Mouse (Mus musculus): Measurements from ENCODE around the gene Rxra.

Rxra gene

DNA sequence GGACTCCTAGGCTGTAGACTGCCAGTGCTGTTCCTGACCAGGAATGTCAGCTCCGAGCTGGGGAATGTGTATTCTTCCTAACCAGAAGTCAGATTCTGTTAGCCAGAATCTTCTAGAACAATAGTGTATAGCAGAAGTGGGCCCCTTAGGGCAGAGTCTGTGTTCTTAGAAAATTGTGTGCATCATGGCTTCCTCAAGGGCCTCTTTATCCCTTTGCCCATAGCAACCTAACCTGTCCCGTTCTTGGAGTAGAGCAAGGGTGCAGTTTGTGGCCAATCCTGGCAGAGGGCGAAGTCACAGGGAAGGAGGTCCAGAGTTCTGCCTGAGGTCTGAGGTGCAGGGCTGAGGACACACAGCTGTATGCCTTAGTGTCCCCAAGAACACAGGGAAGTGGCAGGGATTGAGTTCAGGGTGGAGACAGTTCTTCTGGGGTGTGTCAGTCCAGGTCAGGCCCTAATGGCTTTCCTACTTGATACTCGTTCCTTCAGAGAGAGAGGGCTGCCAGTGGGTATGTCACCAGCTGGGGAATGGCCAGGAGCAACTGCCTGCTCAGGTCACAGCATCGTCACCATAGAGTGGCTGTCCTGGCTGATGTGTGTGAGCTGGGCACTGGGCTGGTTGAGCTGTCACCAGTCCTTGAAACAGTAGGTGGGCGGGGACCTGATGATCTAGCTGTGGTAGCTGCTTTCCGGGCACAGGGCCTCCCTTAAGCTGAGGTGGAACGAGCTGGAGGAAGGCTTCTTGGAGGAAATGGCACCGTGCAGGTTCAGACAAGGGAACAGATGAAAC, 27.8 kb downstream of the Rxra start:
- no peak for DNase-seq (ENCODE audit: low read depth, low spot score)

DNA sequence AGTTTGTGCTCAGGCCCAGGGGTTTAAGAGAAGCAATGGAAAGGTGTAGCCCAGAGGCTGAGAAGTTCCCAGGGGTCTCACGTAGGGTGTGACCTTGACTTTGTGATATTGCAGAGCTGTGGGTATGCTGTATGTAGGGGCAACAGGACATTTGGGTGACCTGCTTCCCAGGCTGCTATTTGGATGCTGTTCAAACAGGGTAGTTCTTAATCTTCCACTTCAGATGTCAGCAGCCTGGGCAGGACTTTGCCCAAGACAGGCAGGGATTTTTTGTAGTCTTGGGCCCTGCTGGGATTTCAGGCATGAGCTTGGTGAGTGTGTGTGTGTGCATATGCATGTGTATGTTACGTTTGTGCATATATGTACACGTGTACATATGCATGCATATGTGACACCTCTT, 28.4 kb downstream of the Rxra start:
- no peak for DNase-seq (ENCODE audit: low read depth, low spot score)
- Histone ChIP-seq H3K27me3 (ENCODE audit: control insufficient read depth, insufficient read depth, low read length, poor library complexity, severe bottlenecking) (no peaks in the 10 kb centered on the region), H3K36me3 (ENCODE audit: control insufficient read depth, insufficient read depth, low read length, poor library complexity, severe bottlenecking) (no peaks in the 10 kb centered on the region)

More for the DNA sequence above, 27.8 kb downstream of the Rxra start:
- no peaks in the 10 kb centered on the region for H3K27me3 ChIP-seq (ENCODE audit: control insufficient read depth, insufficient read depth, low read length, poor library complexity, severe bottlenecking)
- H3K36me3 ChIP-seq (ENCODE audit: control insufficient read depth, insufficient read depth, low read length, poor library complexity, severe bottlenecking) = no peaks in the 10 kb centered on the region

- no peaks in the 10 kb centered on the region for H3K27me3 ChIP-seq (ENCODE audit: control insufficient read depth, insufficient read depth, low read length, poor library complexity, severe bottlenecking)
- no peaks in the 10 kb centered on the region for H3K36me3 ChIP-seq (ENCODE audit: control insufficient read depth, insufficient read depth, low read length, poor library complexity, severe bottlenecking)
- DNase-seq (ENCODE audit: low read depth, low spot score) = no peak
Measured at GRCm38 (mm10) chr2:27710871-27711382, 34.7 kb downstream of the Rxra start.

DNA sequence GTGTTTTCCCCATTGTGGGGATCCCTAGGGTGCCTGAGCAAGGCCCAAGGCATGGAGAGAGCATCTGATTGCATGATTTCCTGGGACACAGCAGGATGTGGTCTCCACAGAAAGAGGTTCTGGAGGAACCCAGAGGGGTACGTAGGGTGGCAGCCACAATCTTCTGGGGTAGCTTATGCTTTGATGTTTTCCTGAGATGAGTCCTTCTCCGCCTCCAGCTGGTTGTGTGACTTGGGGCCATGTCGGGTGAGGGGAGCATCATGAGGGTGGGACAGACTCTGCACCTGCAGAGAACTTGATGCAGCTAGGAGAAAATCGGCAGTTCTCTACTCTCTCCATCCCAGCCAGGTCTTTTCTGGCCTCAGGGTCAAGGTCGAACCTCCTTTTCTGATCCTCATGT, 36.4 kb downstream of the Rxra start:
- Histone ChIP-seq H3K36me3 (ENCODE audit: control insufficient read depth, insufficient read depth, low read length, poor library complexity, severe bottlenecking) (no peaks in the 10 kb centered on the region), H3K27me3 (ENCODE audit: control insufficient read depth, insufficient read depth, low read length, poor library complexity, severe bottlenecking) (no peaks in the 10 kb centered on the region)
- no peak for DNase-seq (ENCODE audit: low read depth, low spot score)

DNA sequence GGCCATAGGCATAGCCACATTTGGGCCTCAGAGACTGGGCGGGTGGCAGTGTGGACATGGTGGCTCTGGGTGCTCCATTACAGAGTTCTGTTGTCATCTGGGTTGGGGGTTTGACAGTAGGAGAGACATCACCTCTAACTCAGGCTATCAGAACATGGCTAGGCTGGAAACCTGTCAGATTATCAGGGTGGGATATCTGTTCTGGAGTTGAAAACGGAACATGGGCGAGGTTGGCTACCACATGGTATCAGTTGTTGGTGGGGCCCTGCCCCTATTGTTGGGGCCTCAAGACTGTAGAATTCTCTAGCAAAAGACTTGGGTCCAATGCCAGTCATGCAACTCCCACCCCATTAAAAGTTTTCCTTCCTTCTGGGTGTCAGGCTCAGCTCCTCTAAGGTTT, 37.1 kb downstream of the Rxra start:
- Histone ChIP-seq H3K36me3 (ENCODE audit: control insufficient read depth, insufficient read depth, low read length, poor library complexity, severe bottlenecking) (no peaks in the 10 kb centered on the region), H3K27me3 (ENCODE audit: control insufficient read depth, insufficient read depth, low read length, poor library complexity, severe bottlenecking) (no peaks in the 10 kb centered on the region)
- no peak for DNase-seq (ENCODE audit: low read depth, low spot score)

GRCm38 (mm10) chr2:27714131-27714530, 37.9 kb downstream of the Rxra start:
- DNase-seq (ENCODE audit: low read depth, low spot score) = no peak
- no peaks in the 10 kb centered on the region for H3K36me3 ChIP-seq (ENCODE audit: control insufficient read depth, insufficient read depth, low read length, poor library complexity, severe bottlenecking)
- no peaks in the 10 kb centered on the region for H3K27me3 ChIP-seq (ENCODE audit: control insufficient read depth, insufficient read depth, low read length, poor library complexity, severe bottlenecking)

- no peak for DNase-seq (ENCODE audit: low read depth, low spot score)
- Histone ChIP-seq H3K27me3 (ENCODE audit: control insufficient read depth, insufficient read depth, low read length, poor library complexity, severe bottlenecking) (no peaks in the 10 kb centered on the region), H3K36me3 (ENCODE audit: control insufficient read depth, insufficient read depth, low read length, poor library complexity, severe bottlenecking) (no peaks in the 10 kb centered on the region)
Measured at GRCm38 (mm10) chr2:27715221-27715620, 39.0 kb downstream of the Rxra start.

GRCm38 (mm10) chr2:27716339-27716738, 40.1 kb downstream of the Rxra start:
- DNase-seq (ENCODE audit: low read depth, low spot score) = no peak
- no peaks in the 10 kb centered on the region for H3K36me3 ChIP-seq (ENCODE audit: control insufficient read depth, insufficient read depth, low read length, poor library complexity, severe bottlenecking)
- no peaks in the 10 kb centered on the region for H3K27me3 ChIP-seq (ENCODE audit: control insufficient read depth, insufficient read depth, low read length, poor library complexity, severe bottlenecking)

- Histone ChIP-seq H3K27me3 (ENCODE audit: control insufficient read depth, insufficient read depth, low read length, poor library complexity, severe bottlenecking) (no peaks in the 10 kb centered on the region), H3K36me3 (ENCODE audit: control insufficient read depth, insufficient read depth, low read length, poor library complexity, severe bottlenecking) (no peaks in the 10 kb centered on the region)
- DNase-seq (ENCODE audit: low read depth, low spot score) = no peak
Measured at GRCm38 (mm10) chr2:27718191-27718590, 42.0 kb downstream of the Rxra start.

GRCm38 (mm10) chr2:27719601-27720000, 43.4 kb downstream of the Rxra start:
- Histone ChIP-seq H3K27me3 (ENCODE audit: control insufficient read depth, insufficient read depth, low read length, poor library complexity, severe bottlenecking) (no peaks in the 10 kb centered on the region), H3K36me3 (ENCODE audit: control insufficient read depth, insufficient read depth, low read length, poor library complexity, severe bottlenecking) (no peaks in the 10 kb centered on the region)
- DNase-seq (ENCODE audit: low read depth, low spot score) = no peak

- no peak for DNase-seq (ENCODE audit: low read depth, low spot score)
- Histone ChIP-seq H3K36me3 (ENCODE audit: control insufficient read depth, insufficient read depth, low read length, poor library complexity, severe bottlenecking) (no peaks in the 10 kb centered on the region), H3K27me3 (ENCODE audit: control insufficient read depth, insufficient read depth, low read length, poor library complexity, severe bottlenecking) (no peaks in the 10 kb centered on the region)
Measured at GRCm38 (mm10) chr2:27721611-27722010, 45.4 kb downstream of the Rxra start.

GRCm38 (mm10) chr2:27724729-27725316, 48.6 kb downstream of the Rxra start:
- Histone ChIP-seq H3K27me3 (ENCODE audit: control insufficient read depth, insufficient read depth, low read length, poor library complexity, severe bottlenecking) (no peaks in the 10 kb centered on the region), H3K36me3 (ENCODE audit: control insufficient read depth, insufficient read depth, low read length, poor library complexity, severe bottlenecking) (no peaks in the 10 kb centered on the region)
- DNase-seq (ENCODE audit: low read depth, low spot score) = no peak

DNA sequence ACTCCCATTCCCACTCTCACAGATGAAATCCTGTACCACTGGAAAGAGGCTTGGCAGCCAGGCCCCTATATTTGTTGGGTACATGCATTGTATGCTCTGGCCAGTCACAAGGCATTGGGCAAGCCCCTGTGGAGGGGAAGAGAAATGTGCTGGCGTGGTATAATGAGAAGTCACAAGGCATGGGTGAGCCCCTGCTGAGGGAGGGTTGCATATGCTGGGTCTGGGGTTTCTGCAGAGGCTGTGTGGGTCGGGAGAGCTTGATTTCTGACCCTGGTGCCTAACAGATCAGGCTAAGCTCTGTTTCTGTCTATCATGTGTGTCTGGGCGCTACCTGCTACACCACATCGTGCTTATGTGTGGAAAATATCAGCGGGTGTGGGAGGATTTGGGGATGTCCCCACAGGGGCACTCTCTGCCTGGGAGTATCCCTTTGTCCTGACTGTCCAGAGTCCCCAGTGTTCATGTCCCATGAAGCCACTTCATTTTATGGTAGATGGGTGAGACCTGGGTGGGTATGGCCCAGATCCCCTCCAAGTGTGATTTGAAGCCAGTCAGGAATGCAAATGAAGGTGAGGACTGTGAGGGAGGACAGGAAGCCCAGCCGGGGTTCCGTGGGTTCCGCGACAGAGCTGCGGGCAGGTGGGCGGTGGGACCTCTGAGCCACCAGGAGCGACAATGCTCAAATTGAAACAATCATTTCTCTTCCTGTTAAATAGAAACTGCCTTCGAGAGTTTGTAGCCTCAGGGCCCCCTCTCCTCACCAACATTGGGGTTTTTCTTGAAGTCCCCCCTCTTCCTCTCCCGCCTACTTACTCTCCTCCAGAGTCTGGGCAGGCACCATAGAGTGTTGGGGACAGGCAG, 52.0 kb downstream of the Rxra start:
- no peaks in the 10 kb centered on the region for H3K36me3 ChIP-seq (ENCODE audit: control insufficient read depth, insufficient read depth, low read length, poor library complexity, severe bottlenecking)
- no peaks in the 10 kb centered on the region for H3K27me3 ChIP-seq (ENCODE audit: control insufficient read depth, insufficient read depth, low read length, poor library complexity, severe bottlenecking)
- no peak for DNase-seq (ENCODE audit: low read depth, low spot score)

GRCm38 (mm10) chr2:27729009-27729408, 52.8 kb downstream of the Rxra start:
- Histone ChIP-seq H3K36me3 (ENCODE audit: control insufficient read depth, insufficient read depth, low read length, poor library complexity, severe bottlenecking) (no peaks in the 10 kb centered on the region), H3K27me3 (ENCODE audit: control insufficient read depth, insufficient read depth, low read length, poor library complexity, severe bottlenecking) (no peaks in the 10 kb centered on the region)
- DNase-seq (ENCODE audit: low read depth, low spot score) = no peak
